Mouse (Mus musculus): ENCODE results near the gene Cyb5d2. TPM values are rescaled to one million over a fixed set of nuclear protein-coding genes. Genes with fewer than 3 reads are reported as not detected.

Gene Cyb5d2
- polyA plus RNA-seq, 1 experiment, result 4.8 TPM

- Histone ChIP-seq H3K4me1 (replicated peaks; ENCODE audit: control insufficient read depth, insufficient read depth, low read length) (no peaks in the 10 kb centered on the region), H3K27ac (ENCODE audit: control insufficient read depth, insufficient read depth, low read length) (no peak overlapping the region), H3K4me3 (ENCODE audit: control insufficient read depth, insufficient read depth, low read length) (no peak overlapping the region), H3K36me3 (ENCODE audit: control insufficient read depth, insufficient read depth, low read length) (no peaks in the 10 kb centered on the region), H3K27me3 (ENCODE audit: control insufficient read depth, insufficient read depth, low read length) (no peaks in the 10 kb centered on the region)
- TF ChIP-seq POLR2A (IDR thresholded peaks at IDR 0.05; ENCODE audit: control insufficient read depth, extremely low read depth, insufficient read depth, low read length, poor library complexity), result no peak
- no peak for TF ChIP-seq CTCF (IDR thresholded peaks at IDR 0.05; ENCODE audit: borderline replicate concordance, control insufficient read depth, extremely low read depth, insufficient read depth, low read length, poor library complexity)
- DNase-seq, result no peak
Measured at GRCm38 (mm10) chr11:72804586-72804985, 8.6 kb upstream of the Cyb5d2 start.

- TF ChIP-seq POLR2A (IDR thresholded peaks at IDR 0.05; ENCODE audit: control insufficient read depth, extremely low read depth, insufficient read depth, low read length, poor library complexity) (no peak), CTCF (IDR thresholded peaks at IDR 0.05; ENCODE audit: borderline replicate concordance, control insufficient read depth, extremely low read depth, insufficient read depth, low read length, poor library complexity) (no peak)
- Histone ChIP-seq H3K4me1 (replicated peaks; ENCODE audit: control insufficient read depth, insufficient read depth, low read length) (no peaks in the 10 kb centered on the region), H3K36me3 (ENCODE audit: control insufficient read depth, insufficient read depth, low read length) (no peaks in the 10 kb centered on the region), H3K4me3 (ENCODE audit: control insufficient read depth, insufficient read depth, low read length) (no peak overlapping the region), H3K27ac (ENCODE audit: control insufficient read depth, insufficient read depth, low read length) (no peak overlapping the region), H3K27me3 (ENCODE audit: control insufficient read depth, insufficient read depth, low read length) (no peaks in the 10 kb centered on the region)
- WGBS, result 92% methylated on average over 3 of the region's 3 CpGs
- no peak for DNase-seq
Measured at GRCm38 (mm10) chr11:72803038-72803437, 7.1 kb upstream of the Cyb5d2 start.

GRCm38 (mm10) chr11:72801182-72801581 lies 5.2 kb upstream of the Cyb5d2 start:
- Histone ChIP-seq H3K27me3 (ENCODE audit: control insufficient read depth, insufficient read depth, low read length) (no peaks in the 10 kb centered on the region), H3K27ac (ENCODE audit: control insufficient read depth, insufficient read depth, low read length) (no peak overlapping the region), H3K4me1 (replicated peaks; ENCODE audit: control insufficient read depth, insufficient read depth, low read length) (0 out of 2 replicates have a peak, but pooled peaks cover 2% of the 10 kb centered on the region), H3K4me3 (ENCODE audit: control insufficient read depth, insufficient read depth, low read length) (no peak overlapping the region), H3K36me3 (ENCODE audit: control insufficient read depth, insufficient read depth, low read length) (no peaks in the 10 kb centered on the region)
- TF ChIP-seq POLR2A (IDR thresholded peaks at IDR 0.05; ENCODE audit: control insufficient read depth, extremely low read depth, insufficient read depth, low read length, poor library complexity), result no peak
- no peak for DNase-seq

GRCm38 (mm10) chr11:72798112-72798511 lies 2.2 kb upstream of the Cyb5d2 start:
- no peak overlapping the region for H3K4me3 ChIP-seq (ENCODE audit: control insufficient read depth, insufficient read depth, low read length)
- 0 out of 2 replicates have a peak, but pooled peaks cover 2% of the 10 kb centered on the region for H3K4me1 ChIP-seq (replicated peaks; ENCODE audit: control insufficient read depth, insufficient read depth, low read length)
- H3K27me3 ChIP-seq (ENCODE audit: control insufficient read depth, insufficient read depth, low read length), result no peaks in the 10 kb centered on the region
- H3K36me3 ChIP-seq (ENCODE audit: control insufficient read depth, insufficient read depth, low read length), result no peaks in the 10 kb centered on the region
- no peak overlapping the region for H3K27ac ChIP-seq (ENCODE audit: control insufficient read depth, insufficient read depth, low read length)
- no peak for DNase-seq
- no peak for TF ChIP-seq POLR2A (IDR thresholded peaks at IDR 0.05; ENCODE audit: control insufficient read depth, extremely low read depth, insufficient read depth, low read length, poor library complexity)
- no peak for TF ChIP-seq CTCF (IDR thresholded peaks at IDR 0.05; ENCODE audit: borderline replicate concordance, control insufficient read depth, extremely low read depth, insufficient read depth, low read length, poor library complexity)

GRCm38 (mm10) chr11:72796773-72797338 lies 914 bp upstream of the Cyb5d2 start:
- no peak; the same call in 1 of the 2 replicates for TF ChIP-seq POLR2A (IDR thresholded peaks at IDR 0.05; ENCODE audit: control insufficient read depth, extremely low read depth, insufficient read depth, low read length, poor library complexity)
- no peak for TF ChIP-seq CTCF (IDR thresholded peaks at IDR 0.05; ENCODE audit: borderline replicate concordance, control insufficient read depth, extremely low read depth, insufficient read depth, low read length, poor library complexity)
- no peak for DNase-seq
- Histone ChIP-seq H3K27ac (ENCODE audit: control insufficient read depth, insufficient read depth, low read length) (no peak overlapping the region), H3K4me1 (replicated peaks; ENCODE audit: control insufficient read depth, insufficient read depth, low read length) (0 out of 2 replicates have a peak, but pooled peaks cover 2% of the 10 kb centered on the region), H3K4me3 (ENCODE audit: control insufficient read depth, insufficient read depth, low read length) (peak overlapping the region; percentile 79), H3K27me3 (ENCODE audit: control insufficient read depth, insufficient read depth, low read length) (no peaks in the 10 kb centered on the region), H3K36me3 (ENCODE audit: control insufficient read depth, insufficient read depth, low read length) (no peaks in the 10 kb centered on the region)
- WGBS, result 16% methylated on average over 10 of the region's 10 CpGs

- no peak for DNase-seq
- no peak overlapping the region for H3K27ac ChIP-seq (ENCODE audit: control insufficient read depth, insufficient read depth, low read length)
- under 1% methylated on average over 42 of the region's 42 CpGs for WGBS
- H3K4me1 ChIP-seq (replicated peaks; ENCODE audit: control insufficient read depth, insufficient read depth, low read length), result 0 out of 2 replicates have a peak, but pooled peaks cover 2% of the 10 kb centered on the region
- no peak; the same call in 1 of the 2 replicates for TF ChIP-seq POLR2A (IDR thresholded peaks at IDR 0.05; ENCODE audit: control insufficient read depth, extremely low read depth, insufficient read depth, low read length, poor library complexity)
- TF ChIP-seq CTCF (IDR thresholded peaks at IDR 0.05; ENCODE audit: borderline replicate concordance, control insufficient read depth, extremely low read depth, insufficient read depth, low read length, poor library complexity), result no peak
- H3K4me3 ChIP-seq (ENCODE audit: control insufficient read depth, insufficient read depth, low read length), result peak overlapping the region; percentile 79
- H3K27me3 ChIP-seq (ENCODE audit: control insufficient read depth, insufficient read depth, low read length), result no peaks in the 10 kb centered on the region
- H3K36me3 ChIP-seq (ENCODE audit: control insufficient read depth, insufficient read depth, low read length), result no peaks in the 10 kb centered on the region
Measured at GRCm38 (mm10) chr11:72796296-72796687, 350 bp upstream of the Cyb5d2 start.

- peak overlapping the region; percentile 79 for H3K4me3 ChIP-seq (ENCODE audit: control insufficient read depth, insufficient read depth, low read length)
- H3K27me3 ChIP-seq (ENCODE audit: control insufficient read depth, insufficient read depth, low read length), result no peaks in the 10 kb centered on the region
- 6% methylated on average over 14 of the region's 14 CpGs for WGBS
- 0 out of 2 replicates have a peak, but pooled peaks cover 2% of the 10 kb centered on the region for H3K4me1 ChIP-seq (replicated peaks; ENCODE audit: control insufficient read depth, insufficient read depth, low read length)
- TF ChIP-seq CTCF (IDR thresholded peaks at IDR 0.05; ENCODE audit: borderline replicate concordance, control insufficient read depth, extremely low read depth, insufficient read depth, low read length, poor library complexity), result no peak
- TF ChIP-seq POLR2A (IDR thresholded peaks at IDR 0.05; ENCODE audit: control insufficient read depth, extremely low read depth, insufficient read depth, low read length, poor library complexity), result no peak
- peak overlapping the region; percentile 57 for H3K27ac ChIP-seq (ENCODE audit: control insufficient read depth, insufficient read depth, low read length)
- DNase-seq, result no peak
- no peaks in the 10 kb centered on the region for H3K36me3 ChIP-seq (ENCODE audit: control insufficient read depth, insufficient read depth, low read length)
Measured at GRCm38 (mm10) chr11:72795149-72795454, 840 bp downstream of the Cyb5d2 start.

Data from thymus, adult 2 months (tissue).